In genomic region chr8:123108953-123109352, GRCm38 (mm10) we compare ENCODE assay signal across 20 mouse cellular contexts. TPM values are rescaled to one million over a fixed set of nuclear protein-coding genes. Genes with fewer than 3 reads are reported as not detected.
"Had no signal": no experiment of that assay in that cellular context is flagged by ENCODE, and none has a peak within 500 bp of the region (broad histone marks: within the 10 kb centered on the region; RNA-seq: fewer than 3 reads in every experiment).

No protein-coding gene starts in this region.

- ATAC-seq: liver, postnatal 0 days; lung, postnatal 0 days; midbrain, embryonic 16.5 days had no signal

- H3K4me2 ChIP-seq: liver, embryonic 15.5 days; lung, embryonic 15.5 days; midbrain, embryonic 12.5 days; neural tube, embryonic 12.5 days had no signal

- H3K9me3 ChIP-seq: liver, embryonic 15.5 days; lung, embryonic 15.5 days; megakaryocyte, embryonic 14.5 days; midbrain, embryonic 12.5 days; neural tube, embryonic 12.5 days had no signal

- H3K4me3 ChIP-seq: liver, embryonic 15.5 days; lung, embryonic 15.5 days; megakaryocyte, embryonic 14.5 days; midbrain, embryonic 12.5 days; neural tube, embryonic 12.5 days had no signal

- H3K27me3 ChIP-seq: liver, embryonic 15.5 days; lung, embryonic 15.5 days; neural tube, embryonic 12.5 days had no signal

- DNase-seq: liver, postnatal 0 days; lung, adult 2 months; lung, postnatal 14 days; lung, postnatal 36 days; midbrain, embryonic 14.5 days; right cerebral cortex, postnatal 14 days; thymus, adult 2 months; thymus, postnatal 25 days; thymus, postnatal 4 days had no signal

- H3K9ac ChIP-seq: liver, embryonic 15.5 days; liver, postnatal 0 days; lung, embryonic 15.5 days; midbrain, embryonic 12.5 days; neural tube, embryonic 12.5 days had no signal

- H3K4me1 ChIP-seq: midbrain, embryonic 12.5 days had no signal

- H3K27ac ChIP-seq: liver, embryonic 15.5 days; lung, embryonic 15.5 days; macrophage; midbrain, embryonic 12.5 days; neural tube, embryonic 12.5 days had no signal

RNA-seq across cellular contexts. Expression of gene Cpne7, which starts 8.2 kb away (rescaled TPM):
- total RNA-seq: megakaryocyte progenitor cell, adult 5-6 weeks had no signal
- polyA plus RNA-seq: macrophage had no signal

RNA-seq across cellular contexts. Expression of gene Sult5a1, which starts 49.2 kb away (rescaled TPM):
- total RNA-seq: megakaryocyte progenitor cell, adult 5-6 weeks; monocyte, adult 5-6 weeks; neutrophil, adult 5-6 weeks had no signal
- polyA plus RNA-seq: macrophage had no signal
